Mouse (Mus musculus): ENCODE data around the gene Vmn1r49.
"Not testable (repeated sequence)": the region's sequence is repeated elsewhere in the genome, so short reads cannot be mapped to it uniquely, and the experiment has no call there.

Vmn1r49 gene

DNA sequence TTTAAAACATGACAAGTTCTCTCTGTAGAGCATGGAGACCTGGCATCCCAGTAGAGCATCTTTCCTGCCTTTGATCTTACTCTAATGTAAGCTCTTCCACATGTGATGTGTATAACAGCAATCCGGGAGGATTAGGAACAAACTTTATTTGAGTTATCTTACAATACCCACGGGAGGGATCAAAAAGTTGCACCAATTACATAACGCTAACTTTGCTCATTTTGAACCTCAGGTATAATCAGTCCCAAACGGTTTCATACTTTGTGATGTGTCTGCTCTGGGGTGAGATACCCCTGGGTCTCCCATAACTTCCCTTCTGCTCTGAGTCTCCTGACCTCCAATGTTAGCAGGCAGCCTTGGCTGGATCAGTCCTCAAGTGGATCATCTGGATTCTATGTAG is at the start of gene Vmn1r49:
Gene Vmn1r49 (minus strand): TSS at position 101 of the 400 bp plus-strand sequence.
- no peak for ATAC-seq (ENCODE audit: insufficient number of reproducible peaks, low FRiP score, low TSS enrichment)

- not testable (repeated sequence) for ATAC-seq (ENCODE audit: insufficient number of reproducible peaks, low FRiP score, low TSS enrichment)
Measured at GRCm38 (mm10) chr6:90122296-90122695, 44.0 kb upstream of the Vmn1r49 start, which contains the start of gene Vmn1r51. TSS of gene Vmn1r51 (plus strand) at chr6:90122596.

DNA sequence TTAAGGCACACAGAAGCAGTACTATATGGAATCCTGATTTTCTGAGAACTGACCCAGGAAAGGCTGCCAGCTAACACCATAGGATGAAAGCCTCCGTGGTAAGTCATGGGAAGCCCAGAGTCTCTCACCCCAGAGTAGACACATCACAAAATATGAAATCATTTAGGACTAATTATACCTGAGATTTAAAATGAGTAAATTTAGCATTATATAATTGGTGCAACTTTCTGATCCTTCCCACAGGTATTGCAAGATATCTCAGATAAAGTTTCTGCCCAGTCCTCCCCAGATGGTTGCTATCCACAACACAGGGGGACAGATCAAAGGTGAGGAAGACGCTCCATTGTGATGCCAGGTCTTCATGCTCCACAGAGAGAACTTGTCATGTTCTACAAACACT is 22.8 kb upstream of the Vmn1r49 start, which contains the start of gene Vmn1r50:
Gene Vmn1r50 (plus strand): TSS at position 301 of the 400 bp plus-strand sequence.
- no peak for ATAC-seq (ENCODE audit: insufficient number of reproducible peaks, low FRiP score, low TSS enrichment)

DNA sequence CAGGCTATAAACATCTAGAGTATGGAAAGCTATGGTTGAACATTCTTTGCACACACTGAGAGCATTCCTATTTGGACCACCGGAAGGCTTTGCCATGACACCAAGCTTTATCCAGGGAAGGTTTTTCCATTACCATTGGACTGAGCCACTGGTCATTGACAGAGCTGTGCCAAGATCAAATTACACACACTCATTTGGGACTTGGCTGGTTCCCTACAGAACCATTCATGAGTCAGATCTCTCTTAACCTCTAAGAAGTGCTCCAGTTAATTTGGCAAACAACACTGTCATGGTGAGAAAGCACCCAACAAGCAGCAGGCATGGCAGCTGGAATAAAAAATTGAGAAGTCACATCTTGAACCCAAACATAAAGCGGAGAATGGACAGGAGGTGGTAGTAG is 22.3 kb upstream of the Vmn1r49 start:
- ATAC-seq (ENCODE audit: insufficient number of reproducible peaks, low FRiP score, low TSS enrichment) = no peak

DNA sequence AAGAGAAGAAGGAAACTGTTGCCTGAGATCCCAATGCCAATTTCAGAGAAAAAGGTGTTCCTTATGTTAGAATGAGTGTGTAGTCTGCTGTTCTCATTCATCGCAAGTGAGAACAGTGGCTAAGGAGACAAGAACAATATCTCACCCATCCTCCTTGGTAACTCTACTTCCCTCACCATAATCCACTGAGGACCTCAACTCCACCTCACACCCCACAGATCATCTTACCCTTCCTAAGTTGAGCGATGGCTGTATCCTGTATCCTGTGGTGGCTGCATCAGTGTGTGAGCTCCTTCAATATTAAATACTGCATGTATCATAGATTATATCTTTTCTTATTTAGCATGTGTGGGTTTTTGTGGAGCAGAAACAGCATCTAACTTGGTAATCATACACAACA is 41.6 kb downstream of the Vmn1r49 start, which contains the start of gene Vmn1r48:
Gene Vmn1r48 (minus strand): TSS at position 101 of the 400 bp plus-strand sequence.
- ATAC-seq (ENCODE audit: insufficient number of reproducible peaks, low FRiP score, low TSS enrichment) = not testable (repeated sequence)
